Mouse (Mus musculus) adrenal gland, adult 2 months (tissue): Measurements from ENCODE around the gene Mbd3. TPM values are rescaled to one million over a fixed set of nuclear protein-coding genes. Genes with fewer than 3 reads are reported as not detected.

ENCODE experiments used
- DNase-seq: peaks from one replicate; pipeline ENCODE4 v3.0.0; 2021
- polyA plus RNA-seq: library from polyadenylated mRNA; depleted of rRNA; stranded (reverse); fragments of >200 nt; gene quantifications from 2 replicates; pipeline ENCODE4 v1.2.3, GENCODE M21; 2012
- total RNA-seq, 2 experiments: library from RNA; stranded (reverse); gene quantifications; 2 replicates each; pipeline ENCODE4 v1.2.3; 2021

The Mbd3 gene
- total and polyA plus RNA-seq, 3 experiments: 125 to 165 (median 146) TPM

- DNase-seq: no peak
Observed at GRCm38 (mm10) chr10:80425041-80425440, 25.7 kb upstream of the Mbd3 start.

- DNase-seq: no peak
Observed at GRCm38 (mm10) chr10:80423562-80423961, 24.2 kb upstream of the Mbd3 start.

GRCm38 (mm10) chr10:80421651-80422472, 22.5 kb upstream of the Mbd3 start:
- peak; percentile 87 for DNase-seq

DNA sequence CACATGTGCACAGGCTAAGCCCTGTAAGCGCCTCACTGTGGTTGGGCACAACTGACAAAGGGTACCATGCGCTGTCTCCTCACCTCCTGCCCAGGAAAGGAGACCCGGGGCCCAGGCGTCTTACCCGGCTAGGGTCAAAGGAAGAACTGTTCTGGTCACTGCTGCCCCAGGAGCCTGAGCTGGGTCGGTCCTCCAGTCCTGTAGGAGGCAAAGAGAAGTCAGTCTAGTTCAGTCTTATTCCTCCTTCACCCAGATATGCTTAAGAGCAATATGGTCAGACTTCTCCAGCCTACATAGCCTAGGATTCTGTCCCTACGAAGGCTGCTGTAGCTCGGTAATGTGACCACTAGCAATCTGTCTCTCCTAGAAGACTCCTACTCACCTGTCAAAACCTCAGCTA, 21.9 kb upstream of the Mbd3 start:
- no peak for DNase-seq

DNA sequence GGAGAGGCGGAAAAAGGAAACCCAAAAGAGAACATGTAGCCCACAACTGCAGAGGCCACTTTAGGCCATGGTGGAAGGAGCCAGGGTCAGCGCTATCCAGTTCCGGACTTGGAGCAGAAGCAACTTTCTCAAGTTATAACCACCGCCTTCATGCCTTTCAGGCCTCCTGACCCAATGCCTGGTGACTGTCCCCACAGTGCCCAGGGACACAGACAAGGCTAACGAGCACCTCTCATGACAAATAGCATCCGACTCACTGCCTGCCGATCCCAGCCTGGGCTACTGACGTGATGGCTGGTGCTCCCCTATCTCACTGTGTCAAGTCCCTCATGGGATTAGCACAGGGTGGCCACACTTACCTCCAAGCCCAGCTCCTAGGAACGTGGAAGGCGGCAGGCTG, 21.4 kb upstream of the Mbd3 start:
- DNase-seq: peak; percentile 66

- DNase-seq: no peak
Observed at GRCm38 (mm10) chr10:80419419-80419818, 20.1 kb upstream of the Mbd3 start.

DNA sequence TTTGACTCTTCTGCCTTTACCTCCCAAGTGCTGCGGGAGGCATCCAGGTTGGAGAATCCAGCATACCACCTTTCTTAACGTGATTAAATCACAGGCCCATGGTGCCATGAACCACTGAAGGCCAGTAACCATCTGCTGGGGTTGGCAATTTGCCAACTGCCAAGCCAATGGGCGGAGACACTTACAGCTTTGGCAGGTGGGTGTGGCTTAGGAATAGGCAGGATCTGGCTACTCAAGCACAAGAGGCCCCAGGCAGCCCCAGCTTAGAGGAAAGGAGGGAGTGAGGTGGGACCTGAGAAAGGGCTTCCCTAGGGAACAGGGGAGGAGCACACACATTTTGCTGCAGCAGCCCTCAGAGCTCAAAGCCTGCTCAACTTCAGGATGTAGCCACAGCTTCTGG, 19.0 kb upstream of the Mbd3 start:
- DNase-seq: peak; percentile 84

GRCm38 (mm10) chr10:80417841-80418240, 18.5 kb upstream of the Mbd3 start:
- DNase-seq: no peak

- no peak for DNase-seq
Observed at GRCm38 (mm10) chr10:80417371-80417770, 18.0 kb upstream of the Mbd3 start.

- DNase-seq: no peak
Observed at GRCm38 (mm10) chr10:80415566-80415965, 16.2 kb upstream of the Mbd3 start.

DNA sequence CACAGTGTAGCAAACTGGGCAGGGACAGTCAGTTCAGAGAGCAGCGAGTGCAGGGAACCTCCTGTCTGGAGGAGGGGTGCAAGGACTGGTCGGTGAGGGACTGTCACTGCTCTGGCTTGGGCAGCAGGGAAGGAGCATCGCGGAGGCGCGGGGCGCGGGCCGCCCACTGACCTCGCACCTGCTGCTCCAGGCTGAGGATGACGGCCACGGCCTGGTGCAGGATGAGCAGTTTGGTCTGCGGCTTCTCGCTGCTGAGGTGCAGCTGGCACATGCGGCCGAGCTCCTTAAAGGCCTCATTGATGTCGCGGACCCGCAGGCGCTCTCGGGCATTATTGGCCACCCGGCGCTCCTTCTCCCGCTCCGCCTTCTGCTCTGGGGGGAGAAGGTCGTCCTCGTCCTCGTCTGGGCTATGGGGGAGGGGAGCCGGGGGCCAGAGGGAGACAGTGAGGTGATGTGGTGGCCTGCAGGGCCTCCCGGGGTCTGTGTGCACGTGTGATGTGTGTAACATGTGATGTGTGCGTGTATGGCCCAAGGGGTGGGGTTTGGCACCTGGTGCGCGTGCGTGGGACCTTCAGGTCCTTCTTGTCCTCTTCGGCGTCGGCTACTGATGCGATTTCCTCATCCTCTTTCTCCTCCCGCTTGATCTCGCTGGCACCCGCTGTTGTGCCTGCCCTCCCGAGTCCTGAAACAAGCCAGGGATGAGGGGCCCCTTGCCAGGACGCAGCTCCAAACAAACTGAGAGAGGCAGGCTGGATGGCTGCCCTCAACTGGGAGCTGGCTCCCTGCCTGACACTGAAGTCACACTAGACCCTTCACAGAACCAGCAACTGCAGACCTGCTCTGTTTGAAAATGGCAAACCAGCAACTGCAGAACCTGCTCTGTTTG, 13.5 kb upstream of the Mbd3 start:
- DNase-seq: peak; percentile 51

DNA sequence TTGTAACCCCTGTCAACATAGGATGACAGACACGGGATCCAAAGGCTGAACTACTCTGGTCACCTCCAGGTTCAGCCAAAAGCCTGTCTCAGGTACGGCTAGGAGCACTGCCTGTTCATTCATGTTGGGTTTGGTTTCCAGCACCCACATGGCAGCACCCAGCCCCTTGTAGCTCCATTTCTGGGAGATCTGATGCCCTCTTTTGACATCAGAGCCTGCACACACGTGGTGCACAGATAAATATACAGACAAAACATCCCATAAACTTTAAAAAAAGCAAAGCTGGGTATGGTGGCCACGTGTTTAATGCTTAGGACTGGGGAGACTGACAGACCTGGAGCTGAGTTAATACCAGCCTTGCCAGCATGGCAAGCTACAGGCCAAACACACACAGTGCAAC, 8.6 kb upstream of the Mbd3 start:
- DNase-seq: no peak

DNA sequence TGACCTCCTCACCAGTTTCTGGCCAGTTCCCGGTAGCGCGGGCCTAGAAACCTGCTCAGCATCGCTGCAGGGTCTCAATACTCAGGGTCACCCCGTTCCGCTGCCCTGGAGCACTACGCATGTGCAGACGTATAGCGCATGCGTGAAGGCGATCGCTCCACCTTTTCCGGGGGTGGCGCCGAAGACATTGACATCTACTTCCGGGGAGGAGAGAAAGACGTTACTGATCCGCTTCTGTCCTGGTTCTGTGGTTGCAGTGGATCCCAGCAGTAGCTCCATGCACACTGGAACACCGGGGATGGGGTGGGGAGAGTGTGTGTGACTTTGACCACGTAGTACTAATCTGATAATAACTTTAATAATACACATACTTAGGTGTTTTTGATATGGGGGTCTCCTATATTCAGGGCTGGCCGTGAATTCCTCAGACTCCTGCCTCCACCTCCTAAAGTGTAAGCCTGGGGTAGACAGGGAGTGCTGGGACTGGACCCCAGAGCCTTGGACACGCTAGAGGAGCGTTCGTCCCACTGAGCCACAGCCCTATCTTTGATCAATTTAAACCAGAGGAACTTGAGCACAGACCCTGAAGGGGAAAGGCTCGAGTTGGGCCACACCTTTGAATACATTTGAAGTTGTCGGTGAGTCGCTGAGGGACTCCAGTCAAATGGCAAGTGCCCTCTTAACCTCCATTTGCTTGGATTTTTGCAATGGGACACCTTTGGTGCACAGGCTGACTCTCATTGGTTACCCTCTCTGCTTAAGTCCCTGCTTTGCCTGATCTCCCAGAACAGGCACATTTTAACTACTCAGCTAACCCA, 7.5 kb upstream of the Mbd3 start, which contains the start of gene Uqcr11:
Uqcr11 (minus strand) TSS at position 147 of the 818 bp plus-strand sequence.
- peak; percentile 95 for DNase-seq

DNA sequence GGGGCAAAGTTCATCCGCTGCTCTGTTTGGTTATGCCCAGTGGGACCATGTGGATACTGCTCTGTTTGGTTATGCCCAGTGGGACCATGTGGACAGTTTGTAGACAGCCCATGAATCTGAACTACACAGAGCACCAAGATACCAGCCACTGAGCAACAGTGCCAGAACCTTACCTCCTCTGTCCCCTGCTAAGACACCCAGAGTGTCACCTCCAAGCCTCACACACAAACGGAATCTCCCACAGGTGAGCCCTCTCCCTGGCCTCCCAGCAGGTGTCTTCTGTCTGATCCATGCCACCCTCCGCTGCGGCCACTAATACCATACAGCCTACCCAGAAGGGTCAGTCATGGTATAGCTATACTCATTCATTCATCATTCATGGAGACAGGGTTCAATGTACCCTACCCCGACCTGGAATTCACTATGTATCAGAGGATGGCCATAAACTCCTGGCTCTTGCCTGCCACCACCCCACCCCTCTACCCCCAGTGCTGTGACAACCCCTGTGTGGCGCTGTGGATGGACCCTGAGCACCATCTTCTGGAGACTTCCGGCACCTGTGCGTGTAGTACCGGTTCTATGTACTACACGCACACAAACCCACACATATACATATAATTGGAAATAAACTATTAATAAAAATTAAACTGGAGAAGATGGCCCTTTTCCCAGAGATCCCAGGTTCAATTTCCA, 6.3 kb upstream of the Mbd3 start:
- no peak for DNase-seq

DNA sequence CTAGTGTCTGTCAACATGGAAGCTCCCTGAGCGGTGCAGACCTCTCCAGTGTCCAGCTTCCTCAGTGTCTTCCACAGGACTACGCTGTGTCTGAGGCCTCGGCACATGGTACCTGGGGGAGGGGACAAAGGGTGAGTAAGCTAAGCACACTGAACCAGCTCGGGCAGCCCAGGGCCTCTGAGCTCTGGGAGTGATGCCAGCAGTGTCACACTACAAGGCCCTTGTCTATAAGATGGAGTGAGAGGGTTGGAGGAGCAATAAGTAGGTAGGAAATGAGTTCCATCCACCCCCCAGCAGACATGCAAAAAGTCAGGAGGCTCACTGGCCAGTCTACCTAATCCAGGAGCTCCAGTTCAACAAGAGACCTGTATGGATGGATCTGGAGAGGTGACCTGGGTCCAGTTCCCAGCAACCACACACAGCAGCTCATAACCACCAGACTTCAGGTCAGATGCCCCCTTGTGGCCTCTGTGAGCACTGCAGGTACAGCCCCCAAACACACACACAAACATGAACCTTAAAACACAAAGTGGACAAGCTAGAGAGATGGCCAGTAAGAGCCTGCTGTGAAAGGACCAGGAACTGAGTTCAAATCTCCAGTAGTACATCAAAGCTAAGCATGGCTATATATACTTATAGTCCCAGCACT, 3.8 kb upstream of the Mbd3 start:
- DNase-seq: peak; percentile 90

- no peak for DNase-seq
Observed at GRCm38 (mm10) chr10:80400704-80401161, 1.4 kb upstream of the Mbd3 start.

DNA sequence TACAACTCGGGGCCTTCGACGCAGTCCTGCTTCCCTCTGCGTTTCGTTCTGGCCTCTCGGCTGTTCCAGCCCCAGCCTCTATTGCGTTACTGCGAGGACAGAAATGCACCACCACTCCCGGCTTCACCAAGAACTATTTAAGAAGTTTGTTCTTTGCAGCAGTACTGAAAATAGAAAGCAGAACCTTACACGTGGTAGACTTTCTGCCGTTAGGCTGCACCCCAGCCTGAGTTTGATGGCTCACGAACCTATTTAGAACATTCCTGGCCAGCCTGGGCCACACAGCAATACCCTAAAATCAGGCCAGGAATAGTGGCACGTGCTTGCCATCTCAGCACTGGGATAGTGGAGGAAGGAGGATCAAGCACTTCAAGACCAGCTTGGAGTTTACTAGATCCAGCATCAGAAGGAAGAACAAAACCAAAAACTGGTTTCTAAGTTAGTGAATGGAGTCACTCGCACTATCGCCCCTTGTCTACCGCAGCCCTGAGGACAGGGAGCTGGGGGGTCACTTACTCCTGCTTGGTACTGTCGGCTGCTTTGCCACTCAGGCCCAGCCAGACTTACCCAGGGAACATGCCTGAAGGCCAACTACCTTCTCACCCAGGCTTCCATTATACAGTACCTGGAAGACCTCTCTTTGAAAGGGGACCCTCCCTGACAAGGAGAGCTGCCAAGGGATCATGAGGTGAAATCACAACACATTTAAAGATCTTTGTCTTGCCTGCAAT, 788 bp upstream of the Mbd3 start:
- DNase-seq: no peak

DNA sequence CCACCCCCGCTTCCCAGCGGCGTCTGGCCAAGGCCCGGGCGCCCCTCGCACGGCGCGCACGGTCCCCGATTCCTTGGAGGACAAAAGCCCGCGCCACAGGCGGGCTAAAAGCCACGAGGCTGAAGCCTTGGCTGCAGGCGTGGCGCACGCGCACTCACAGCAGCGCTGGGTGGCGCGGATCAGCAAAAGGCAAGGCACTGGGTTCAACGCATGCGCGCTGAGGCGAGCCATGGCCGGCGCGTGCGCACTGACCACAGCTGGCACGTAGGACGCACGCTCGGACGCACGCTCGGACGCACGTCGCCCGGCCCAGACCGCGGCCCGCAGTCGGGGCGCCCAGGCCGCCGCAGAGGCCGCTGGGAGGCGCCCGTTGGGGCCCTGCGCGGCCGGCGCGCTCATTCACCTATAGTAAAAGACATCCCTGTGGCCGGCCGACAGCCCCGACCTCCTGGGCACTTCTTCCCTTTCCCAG, 595 bp downstream of the Mbd3 start:
- peak; percentile 99 for DNase-seq

- no peak for DNase-seq
Observed at GRCm38 (mm10) chr10:80398174-80398535, 1.2 kb downstream of the Mbd3 start.

DNA sequence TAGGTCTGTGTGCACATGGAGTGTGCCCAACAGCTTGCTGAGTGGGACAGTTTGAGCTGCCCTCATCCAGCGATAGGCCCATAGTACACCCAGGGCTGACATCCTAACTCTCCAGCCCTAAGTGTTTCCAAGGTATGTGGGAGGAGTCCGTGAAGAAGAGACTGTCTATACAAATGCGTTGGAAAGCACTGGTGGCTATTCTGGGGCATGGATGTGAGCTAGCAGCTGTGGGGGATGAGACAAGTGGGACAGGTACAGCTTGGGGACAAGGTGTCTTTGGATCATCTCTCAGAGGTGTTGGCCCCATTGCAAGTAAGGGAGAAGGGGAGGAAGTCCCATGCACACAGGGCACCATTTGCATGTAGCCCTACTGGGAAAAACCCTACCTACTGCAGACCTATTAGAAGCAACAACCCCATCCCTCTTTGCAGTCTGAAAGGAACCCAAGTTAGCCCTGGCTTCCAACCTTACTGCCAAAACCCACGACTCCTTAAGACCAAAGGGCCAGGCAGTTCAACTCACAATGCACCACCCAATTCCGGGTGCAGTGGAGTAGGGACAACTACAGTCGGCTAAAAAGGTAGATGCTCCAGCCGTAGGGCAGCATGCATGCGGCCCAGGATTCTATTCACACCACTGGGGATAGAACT, 1.7 kb downstream of the Mbd3 start:
- no peak for DNase-seq
